Mouse (Mus musculus) heart, postnatal 0 days (tissue): Measurements from ENCODE around the gene Psmb6.

ENCODE experiments used
- CTCF ChIP-seq: IDR thresholded peaks from 2 replicates; pipeline ENCODE4 v1.5.1; 2016; ENCODE audit warnings: antibody characterized with exemption, control low read depth, low read depth
- EP300 ChIP-seq: IDR thresholded peaks from 2 replicates; pipeline ENCODE4 v1.6.1; 2016; ENCODE audit warnings: antibody characterized with exemption, low read depth

DNA sequence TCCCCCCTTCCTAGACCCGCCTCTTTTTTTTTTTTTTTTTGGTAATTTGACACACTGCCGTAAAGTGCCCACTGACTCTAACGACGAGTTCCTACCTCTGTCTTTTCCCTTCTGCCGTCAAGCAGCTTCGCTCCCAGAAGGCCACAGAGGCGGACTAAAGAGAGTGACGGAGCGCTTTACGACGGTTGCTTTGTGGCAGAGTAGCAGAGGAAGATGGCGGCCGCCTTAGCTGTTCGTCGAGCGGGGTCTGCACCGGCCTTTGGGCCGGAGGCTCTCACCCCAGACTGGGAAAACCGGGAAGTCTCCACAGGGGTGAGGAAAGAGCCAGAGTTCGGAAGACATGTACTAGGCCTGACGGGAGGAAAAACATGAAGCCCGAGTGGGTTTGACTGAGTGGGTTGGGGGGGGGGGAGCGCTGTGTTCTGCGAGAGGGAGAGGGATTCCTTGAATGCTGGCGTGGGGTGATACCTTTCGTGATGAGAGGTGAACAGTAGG, at the start of gene Psmb6:
- TF ChIP-seq CTCF = no peak
- TF ChIP-seq EP300 = 0 out of 2 replicates have a peak, but pooled peaks have one; percentile 32
